Mouse (Mus musculus): ENCODE results near the gene Sox5.
A peak's percentile ranks its signal among the peaks of the same experiment; 100 is the strongest.

Sox5 gene

GRCm38 (mm10) chr6:144648896-144649295 lies 132.9 kb downstream of the Sox5 start:
- DNase-seq: peak in 1 of 2 experiments; percentile 24

- DNase-seq: peak; percentile 41 to 44
Observed at GRCm38 (mm10) chr6:144648124-144648591, 133.6 kb downstream of the Sox5 start.

- DNase-seq: no peak
Observed at GRCm38 (mm10) chr6:144646331-144646730, 135.4 kb downstream of the Sox5 start.

GRCm38 (mm10) chr6:144645796-144646195 lies 136.0 kb downstream of the Sox5 start:
- DNase-seq: peak in 1 of 2 experiments; percentile 34

DNA sequence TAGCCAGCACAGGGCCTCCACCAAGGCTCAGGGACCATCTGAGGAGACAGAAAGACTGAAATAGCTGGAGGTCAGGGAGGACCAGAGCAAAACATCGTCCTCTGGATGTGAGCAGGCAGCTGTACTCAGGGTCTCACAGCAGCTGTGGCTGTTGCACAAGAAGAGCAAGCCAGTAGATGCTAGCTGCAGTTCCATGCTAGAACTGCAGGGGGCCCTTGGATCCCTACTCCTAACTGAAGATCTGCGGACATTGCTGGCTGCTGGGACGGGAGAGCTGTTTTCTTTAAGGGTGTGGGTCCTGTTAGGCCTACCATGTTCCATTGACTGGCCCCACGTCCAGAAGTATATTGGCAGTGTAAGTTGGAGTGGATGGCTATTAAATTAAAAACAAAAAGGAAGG lies 137.1 kb downstream of the Sox5 start:
- DNase-seq: peak; percentile 74 to 80

DNA sequence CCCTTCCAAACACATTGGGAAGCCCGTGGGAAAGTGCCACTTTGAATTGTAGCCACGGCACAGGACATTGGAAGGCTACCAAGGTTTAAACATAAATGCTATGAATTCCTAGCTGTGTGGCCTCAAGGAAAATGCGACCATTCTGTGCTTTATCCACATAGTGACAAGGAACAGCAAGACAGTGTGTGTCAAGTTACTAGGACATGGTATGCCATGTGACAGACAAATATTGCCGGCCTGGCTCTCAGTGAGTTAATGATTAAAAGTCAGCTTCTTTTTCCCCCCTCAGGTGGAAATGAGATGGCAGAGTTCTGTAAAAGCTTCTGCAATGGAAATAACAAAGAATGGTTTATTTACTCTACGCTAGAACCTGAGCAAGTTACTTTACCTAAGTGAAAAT lies 138.2 kb downstream of the Sox5 start:
- DNase-seq: no peak

DNA sequence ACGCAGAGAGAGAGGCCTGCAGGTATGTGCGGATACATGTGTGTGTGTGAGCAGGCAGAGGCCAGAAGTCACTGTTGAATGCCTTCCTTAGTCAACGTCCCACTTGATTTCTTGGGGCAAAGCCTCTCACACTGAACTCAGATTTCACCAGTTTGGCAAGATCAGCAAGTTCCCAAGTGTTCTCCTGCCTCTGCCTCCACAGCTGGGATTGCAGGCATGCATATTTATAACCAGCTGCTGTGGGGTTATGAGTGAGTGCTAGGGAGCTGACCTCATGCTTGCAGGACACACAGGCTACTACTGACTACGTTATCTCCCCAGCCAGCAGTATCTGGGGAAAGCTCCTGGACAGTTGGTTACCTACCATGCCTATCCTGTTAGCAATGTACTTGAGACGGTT lies 139.9 kb downstream of the Sox5 start:
- DNase-seq: no peak

DNA sequence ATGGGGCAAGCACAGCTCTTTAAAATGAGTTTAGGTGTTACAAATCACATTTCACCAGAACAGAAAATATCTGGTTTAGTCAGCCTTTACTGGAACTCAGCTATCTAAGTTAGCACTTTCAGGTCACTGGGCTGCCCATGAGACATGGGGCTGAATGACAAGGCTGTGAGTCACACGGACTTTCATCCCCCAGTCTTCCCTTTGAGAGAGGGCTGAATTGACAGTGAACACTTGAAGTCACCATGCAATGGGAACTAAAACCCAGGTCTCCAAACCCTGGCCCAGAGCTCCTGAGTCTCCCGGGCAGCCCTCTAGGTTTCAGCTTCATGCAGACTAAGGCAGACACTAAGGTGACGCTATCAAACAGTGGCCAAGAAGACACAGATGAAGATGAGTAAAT lies 141.2 kb downstream of the Sox5 start:
- no peak for DNase-seq

DNA sequence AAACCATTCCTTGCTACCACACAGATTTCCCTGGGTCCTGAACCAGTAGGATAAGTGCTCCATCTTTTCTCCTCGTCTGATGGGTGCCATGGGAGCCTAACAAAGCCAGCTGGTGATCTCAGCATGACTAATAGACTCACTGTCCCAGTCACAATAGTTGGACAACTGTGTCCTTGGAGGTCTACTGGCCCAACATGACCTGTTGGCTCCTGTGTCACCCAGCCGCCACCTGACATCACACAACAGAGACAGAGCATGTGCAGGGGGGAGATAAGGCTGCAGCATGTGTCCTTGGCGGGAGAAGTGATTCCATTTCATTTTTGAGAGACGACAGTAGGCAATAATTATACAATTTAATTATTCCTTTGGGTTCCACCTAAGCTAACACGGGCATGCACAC lies 143.2 kb downstream of the Sox5 start:
- no peak for DNase-seq

GRCm38 (mm10) chr6:144627539-144628115 lies 154.2 kb downstream of the Sox5 start:
- DNase-seq: no peak

DNA sequence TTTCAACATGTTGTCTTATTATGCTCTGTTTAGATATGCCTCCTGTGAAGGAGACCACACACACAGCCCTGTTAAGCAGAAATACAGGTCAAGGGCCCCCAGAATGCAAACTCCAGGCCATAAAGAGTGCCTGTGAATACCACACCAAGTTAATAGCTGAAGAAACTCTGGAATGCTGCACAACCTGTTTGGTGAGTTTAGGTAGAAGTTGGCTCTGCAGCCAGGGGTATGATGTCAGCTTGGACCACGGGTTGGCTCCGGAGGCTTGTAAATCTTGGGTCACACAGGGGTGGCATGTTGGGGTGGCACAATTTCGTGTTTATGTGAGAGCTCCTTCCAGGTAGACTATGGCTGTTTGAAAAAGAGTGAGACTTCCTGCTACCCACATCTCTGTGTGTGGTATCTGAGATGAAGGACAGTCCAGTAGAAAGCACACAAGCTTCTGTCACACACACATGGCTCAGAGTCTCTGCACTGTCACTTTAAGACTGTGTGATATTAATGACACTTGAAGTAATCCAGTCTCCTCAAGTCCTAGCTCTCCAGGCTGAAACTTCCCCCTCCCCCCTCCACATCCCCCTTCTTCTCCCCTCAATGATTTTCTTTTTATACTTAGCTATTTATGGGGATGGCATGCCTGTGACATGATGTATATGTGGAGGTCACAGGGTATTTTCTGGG lies 160.5 kb downstream of the Sox5 start:
- peak; percentile 76 to 79 for DNase-seq

GRCm38 (mm10) chr6:144611383-144611791 lies 170.4 kb downstream of the Sox5 start:
- DNase-seq: no peak

GRCm38 (mm10) chr6:144610878-144611277 lies 170.9 kb downstream of the Sox5 start:
- DNase-seq: no peak

GRCm38 (mm10) chr6:144602883-144603282 lies 178.9 kb downstream of the Sox5 start:
- no peak for DNase-seq

- no peak for DNase-seq
Observed at GRCm38 (mm10) chr6:144600351-144600750, 181.4 kb downstream of the Sox5 start.

DNA sequence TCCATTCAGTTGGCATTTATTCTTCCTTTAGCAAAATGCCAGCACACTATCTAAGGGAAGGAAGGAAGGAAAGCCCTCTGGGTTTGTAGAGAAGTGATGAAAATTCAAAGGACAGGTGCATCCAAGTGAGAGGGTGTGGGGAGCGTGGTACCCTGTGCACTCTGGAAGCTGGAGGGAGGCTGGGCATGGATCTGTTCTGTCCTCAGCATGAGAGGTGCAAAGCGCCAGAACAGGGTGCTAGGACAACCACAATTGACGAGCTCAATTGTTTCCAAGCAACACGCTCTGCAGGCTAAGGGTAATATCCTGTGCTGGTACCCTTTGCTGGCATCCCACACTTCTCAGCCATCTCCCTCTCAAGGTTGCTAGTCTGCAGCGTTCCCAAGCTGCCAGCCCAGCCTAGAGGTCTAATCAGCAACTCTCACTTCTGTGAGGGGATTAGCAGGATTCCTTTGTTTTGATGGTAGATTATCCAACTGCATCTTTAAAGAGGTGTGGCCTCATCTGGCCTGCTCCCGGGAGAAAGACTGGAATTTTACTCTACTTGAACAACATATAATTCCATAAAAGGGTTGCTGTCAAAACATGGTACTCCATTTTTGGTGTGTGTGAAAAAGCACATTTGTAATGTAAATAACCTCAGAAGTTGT lies 183.3 kb downstream of the Sox5 start:
- no peak for DNase-seq

DNA sequence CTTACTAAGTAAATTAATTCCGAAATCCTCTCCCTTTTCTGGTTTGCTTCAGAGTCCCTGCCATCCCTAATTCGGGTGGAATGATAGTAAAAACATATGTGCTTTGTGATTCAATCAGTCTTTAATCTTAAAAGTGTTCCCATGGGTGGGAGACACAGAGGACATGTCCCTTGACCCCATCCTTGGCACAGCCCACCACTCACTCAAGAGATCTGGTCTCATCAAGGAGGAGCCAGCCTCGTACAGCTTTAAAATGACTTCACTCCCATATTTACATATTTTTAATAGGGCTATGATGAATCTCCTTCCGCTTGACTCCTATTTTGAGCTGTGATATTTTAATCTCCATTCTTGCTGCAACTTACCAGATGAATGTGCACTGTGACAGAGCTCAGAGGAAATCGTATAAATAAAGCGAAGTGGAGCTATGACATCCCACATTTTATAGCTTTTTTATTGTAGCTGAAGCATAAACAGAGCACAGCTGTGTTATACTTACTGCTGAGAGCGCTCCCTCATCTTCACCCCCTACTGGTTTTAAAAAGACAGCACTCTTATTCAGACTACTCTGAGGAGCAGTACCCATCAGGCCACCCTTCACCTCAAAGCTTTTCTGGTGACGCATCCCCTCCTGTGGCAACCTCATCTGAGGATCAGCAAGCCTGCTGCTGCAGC lies 185.1 kb downstream of the Sox5 start:
- peak; percentile 16 to 37 for DNase-seq

GRCm38 (mm10) chr6:144584854-144585253 lies 196.9 kb downstream of the Sox5 start:
- no peak for DNase-seq

GRCm38 (mm10) chr6:144584074-144584840 lies 197.5 kb downstream of the Sox5 start:
- no peak for DNase-seq

GRCm38 (mm10) chr6:144579301-144579700 lies 202.5 kb downstream of the Sox5 start:
- DNase-seq: no peak

GRCm38 (mm10) chr6:144570850-144571249 lies 210.9 kb downstream of the Sox5 start:
- peak in 1 of 2 experiments; percentile 10 for DNase-seq

DNA sequence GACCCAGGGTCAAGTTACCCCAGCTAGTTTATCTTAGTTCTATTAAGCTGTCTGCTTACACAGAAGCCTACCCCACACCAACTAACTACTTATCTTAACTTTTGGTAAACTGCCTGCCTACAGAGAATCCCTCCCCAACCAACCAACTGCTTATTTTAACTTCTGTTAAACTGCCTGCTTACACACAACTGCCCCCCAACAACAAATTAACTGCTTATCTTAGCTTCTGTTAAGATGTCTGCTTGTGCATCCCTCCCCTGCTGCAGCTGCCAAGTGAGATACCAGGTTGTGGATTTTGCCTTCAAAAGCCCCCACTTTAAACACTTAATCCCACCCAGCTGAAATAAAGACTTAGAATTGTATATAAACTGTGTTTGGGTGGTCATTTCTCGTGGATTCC lies 215.9 kb downstream of the Sox5 start:
- DNase-seq: no peak

GRCm38 (mm10) chr6:144561718-144562117 lies 220.1 kb downstream of the Sox5 start:
- DNase-seq: no peak
